Mouse (Mus musculus) embryonic facial prominence, embryonic 15.5 days (tissue): ENCODE data around the gene Olfr985. TPM values are rescaled to one million over a fixed set of nuclear protein-coding genes. Genes with fewer than 3 reads are reported as not detected.

Experiments used
- ATAC-seq: fragments of 200-750 bp; cut with Nextera tagmentation; 2 replicates; pipeline ENCODE4 v1.8.0; 2017; ENCODE audit warnings: low read depth, moderate TSS enrichment; ENCODE audit not compliant: insufficient number of reproducible peaks, low FRiP score, low TSS enrichment
- H3K27ac ChIP-seq: fragments of 300-500 bp; sonication (generic); replicated peaks from 2 replicates; pipeline ENCODE4 v1.5.1; 2015; ENCODE audit warnings: mild to moderate bottlenecking, inconsistent platforms
- H3K27me3 ChIP-seq: fragments of 300-500 bp; sonication (generic); 2 replicates; pipeline ENCODE4 v1.6.1; 2015; ENCODE audit warnings: inconsistent platforms
- H3K36me3 ChIP-seq: fragments of 300-500 bp; sonication (generic); 2 replicates; pipeline ENCODE4 v1.6.1; 2015; ENCODE audit warnings: mild to moderate bottlenecking, inconsistent platforms
- H3K4me1 ChIP-seq: fragments of 300-500 bp; sonication (generic); 2 replicates; pipeline ENCODE4 v1.6.1; 2015; ENCODE audit warnings: inconsistent platforms
- H3K4me2 ChIP-seq: fragments of 300-500 bp; sonication (generic); replicated peaks from 2 replicates; pipeline ENCODE4 v1.6.1; 2015; ENCODE audit warnings: mild to moderate bottlenecking, inconsistent platforms
- H3K4me3 ChIP-seq: fragments of 300-500 bp; sonication (generic); replicated peaks from 2 replicates; pipeline ENCODE4 v1.5.1; 2015; ENCODE audit warnings: mild to moderate bottlenecking, inconsistent platforms
- H3K9ac ChIP-seq: fragments of 300-500 bp; sonication (generic); 2 replicates; pipeline ENCODE4 v1.6.1; 2015; ENCODE audit warnings: inconsistent platforms
- H3K9me3 ChIP-seq: fragments of 300-500 bp; sonication (generic); replicated peaks from 2 replicates; pipeline ENCODE4 v1.6.1; 2016; ENCODE audit warnings: inconsistent platforms
- WGBS: fragments of 180-500 bp; shearing (Covaris S2); methylation state at CpG from one replicate; pipeline ENCODE4 v1.1.7; 2015; 5-methylcytosine and 5-hydroxymethylcytosine counted together
- polyA plus RNA-seq: library from polyadenylated mRNA; unstranded; fragments of >200 nt; fragmentation: Nextera tagmentation; extraction: Ambion mirVana; gene quantifications from 2 replicates; pipeline ENCODE4 v1.2.1, GENCODE M21; 2015

Gene Olfr985
- polyA plus RNA-seq: not detected in 2 replicates

DNA sequence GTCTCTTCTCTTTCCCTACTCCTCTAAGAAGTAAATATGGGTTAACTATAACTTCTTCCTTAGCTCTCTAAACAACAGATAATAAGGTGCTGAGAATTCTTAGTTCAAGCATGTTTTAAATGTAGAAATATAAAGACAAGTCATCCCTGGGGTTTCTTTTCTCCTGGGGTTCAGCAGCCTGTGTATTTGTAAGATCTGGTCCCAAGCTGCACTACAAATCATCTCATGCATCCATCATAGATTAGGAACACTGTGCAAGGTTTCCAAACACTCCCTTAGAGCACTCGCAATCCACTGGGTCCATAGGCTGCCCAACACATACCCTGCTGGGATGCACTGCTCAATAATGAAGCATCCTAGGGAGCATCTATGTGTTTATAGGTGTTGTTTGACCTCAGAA is at the start of gene Olfr985:
TSS of gene Olfr985 (minus strand) at position 101 of the 400 bp plus-strand sequence.
- Histone ChIP-seq H3K4me3 (no peak within 1 kb of the TSS), H3K9me3 (no peaks in the 10 kb centered on the region), H3K9ac (no peak within 1 kb of the TSS), H3K27ac (no peak within 1 kb of the TSS), H3K27me3 (no peaks in the 10 kb centered on the region), H3K4me1 (no peaks in the 10 kb centered on the region), H3K36me3 (no peaks in the 10 kb centered on the region), H3K4me2 (no peak within 1 kb of the TSS)
- 85% methylated on average over 1 of the region's 1 CpGs for WGBS
- no peak for ATAC-seq

DNA sequence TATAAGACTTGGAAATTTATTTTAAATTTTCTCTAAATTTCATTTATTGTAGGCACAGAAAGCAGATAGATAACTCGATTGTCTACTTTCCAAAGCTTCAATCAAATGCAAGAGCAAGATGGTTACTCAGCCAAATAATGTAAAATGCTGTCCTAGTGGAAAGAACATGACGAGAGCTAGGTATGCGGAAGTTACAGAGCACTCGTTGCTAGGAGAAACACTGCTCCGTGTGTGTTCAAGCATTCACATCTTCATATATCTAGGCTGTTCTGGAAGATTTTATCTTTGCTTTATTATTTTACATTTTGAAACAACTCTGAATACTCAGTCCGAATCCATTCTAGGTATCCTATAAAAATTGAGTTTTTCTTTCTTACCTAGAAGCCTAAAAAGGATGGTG is 47.0 kb upstream of the Olfr985 start:
- WGBS: 68% methylated on average over 6 of the region's 6 CpGs
- no peak overlapping the region for H3K4me2 ChIP-seq
- no peak overlapping the region for H3K9ac ChIP-seq
- no peak overlapping the region for H3K27ac ChIP-seq
- no peak for ATAC-seq
- H3K9me3 ChIP-seq: no peaks in the 10 kb centered on the region
- no peaks in the 10 kb centered on the region for H3K27me3 ChIP-seq
- no peaks in the 10 kb centered on the region for H3K36me3 ChIP-seq
- no peak overlapping the region for H3K4me3 ChIP-seq
- no peaks in the 10 kb centered on the region for H3K4me1 ChIP-seq

DNA sequence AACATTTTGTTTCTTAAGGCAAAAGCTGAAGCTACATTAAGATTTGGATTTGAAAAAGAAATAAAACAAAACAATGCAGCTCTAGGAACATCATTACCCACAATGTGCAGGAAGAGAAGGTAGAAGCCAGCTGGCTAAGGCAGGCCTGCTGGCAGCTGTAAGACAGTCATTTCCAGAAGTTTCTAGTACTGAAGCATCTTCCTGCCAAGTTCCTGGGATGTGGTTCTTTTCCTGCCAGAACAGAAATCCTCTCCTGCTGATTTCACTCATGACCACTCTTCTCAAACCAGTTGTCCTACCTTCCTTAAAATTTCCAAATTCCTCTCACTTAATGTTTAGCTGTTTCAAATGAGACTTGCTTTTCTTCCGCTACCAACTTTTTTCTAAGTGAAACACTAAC is 36.5 kb upstream of the Olfr985 start:
- Histone ChIP-seq H3K9ac (no peak overlapping the region), H3K27me3 (no peaks in the 10 kb centered on the region), H3K36me3 (no peaks in the 10 kb centered on the region), H3K27ac (no peak overlapping the region), H3K4me3 (no peak overlapping the region), H3K4me1 (no peaks in the 10 kb centered on the region), H3K9me3 (no peaks in the 10 kb centered on the region), H3K4me2 (no peak overlapping the region)
- ATAC-seq: no peak
- 77% methylated on average over 1 of the region's 1 CpGs for WGBS

DNA sequence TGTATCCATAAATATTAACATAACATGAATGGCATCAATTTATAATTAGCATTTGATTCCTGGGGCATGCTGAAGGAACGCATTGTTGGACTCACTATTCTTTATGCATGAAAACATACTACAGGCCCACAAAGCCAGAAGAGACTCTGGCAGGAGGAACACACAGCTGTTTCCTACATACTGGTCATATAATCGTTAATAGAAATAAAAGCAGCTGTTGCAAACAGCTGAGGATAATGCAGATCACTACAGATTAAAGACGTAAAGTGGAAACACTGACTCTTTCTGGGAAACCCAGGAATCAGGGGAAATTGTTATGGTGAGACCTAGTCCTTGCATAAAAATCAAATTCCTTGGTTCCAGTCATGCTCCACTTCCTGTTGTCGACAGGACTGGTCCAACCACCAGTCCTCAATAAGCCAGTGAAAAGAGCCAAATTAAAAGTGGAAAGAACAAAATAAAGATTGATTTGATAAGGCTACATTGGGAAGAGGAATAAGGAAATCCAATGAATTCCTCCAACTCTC is 25.2 kb upstream of the Olfr985 start:
- peak; percentile 79 for ATAC-seq
- WGBS: 45% methylated on average over 4 of the region's 4 CpGs

DNA sequence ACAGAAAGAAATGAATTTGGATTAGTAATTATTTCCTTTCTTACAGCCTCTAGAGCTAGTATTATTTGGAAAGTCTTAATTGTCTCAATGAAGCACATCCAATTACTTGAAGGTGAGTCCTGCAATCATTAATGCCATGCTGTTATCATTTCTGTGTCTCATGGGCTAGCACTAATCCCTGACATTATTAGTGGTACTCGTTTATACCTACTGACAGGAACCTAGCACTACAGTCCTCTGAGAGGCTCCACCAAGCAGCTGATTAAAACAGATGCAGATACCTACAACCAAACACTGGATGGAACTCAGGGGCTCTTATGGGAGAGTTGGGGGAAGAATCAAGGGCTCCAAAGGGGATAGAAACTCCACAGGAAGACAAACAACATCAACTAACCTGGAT is 11.6 kb upstream of the Olfr985 start:
- Histone ChIP-seq H3K4me3 (no peak overlapping the region), H3K9me3 (no peaks in the 10 kb centered on the region), H3K27me3 (no peaks in the 10 kb centered on the region), H3K4me2 (no peak overlapping the region), H3K36me3 (no peaks in the 10 kb centered on the region), H3K4me1 (no peaks in the 10 kb centered on the region), H3K27ac (no peak overlapping the region), H3K9ac (no peak overlapping the region)
- ATAC-seq: no peak
- WGBS: 49% methylated on average over 1 of the region's 1 CpGs

More for the DNA sequence above, 25.2 kb upstream of the Olfr985 start:
- Histone ChIP-seq H3K9me3 (no peaks in the 10 kb centered on the region), H3K36me3 (no peaks in the 10 kb centered on the region), H3K27me3 (no peaks in the 10 kb centered on the region), H3K4me1 (no peaks in the 10 kb centered on the region), H3K27ac (no peak overlapping the region), H3K9ac (no peak overlapping the region), H3K4me3 (no peak overlapping the region), H3K4me2 (no peak overlapping the region)

DNA sequence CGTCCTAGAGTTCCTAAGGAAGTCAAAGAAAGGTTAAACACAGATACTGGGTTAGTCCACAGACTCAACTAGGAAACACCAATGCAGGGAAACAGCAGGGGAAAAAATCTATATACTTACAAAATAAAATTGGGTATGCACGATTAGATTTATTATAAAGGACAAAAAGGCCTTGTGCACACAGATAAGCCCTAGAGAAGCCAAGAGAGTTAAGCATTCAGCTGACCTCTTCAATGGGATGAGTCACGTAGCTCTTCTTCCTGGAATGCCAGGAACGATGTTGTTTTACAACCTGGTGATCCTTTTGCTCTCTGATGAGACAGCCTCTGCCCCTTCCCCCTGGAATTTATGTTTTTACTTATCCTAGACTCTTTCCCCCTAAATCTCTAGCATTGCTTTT is 9.5 kb upstream of the Olfr985 start:
- no peak for ATAC-seq
- H3K4me1 ChIP-seq: no peaks in the 10 kb centered on the region
- H3K36me3 ChIP-seq: no peaks in the 10 kb centered on the region
- H3K4me3 ChIP-seq: no peak overlapping the region
- H3K4me2 ChIP-seq: no peak overlapping the region
- H3K9me3 ChIP-seq: no peaks in the 10 kb centered on the region
- 62% methylated on average over 4 of the region's 4 CpGs for WGBS
- H3K9ac ChIP-seq: no peak overlapping the region
- H3K27ac ChIP-seq: no peak overlapping the region
- no peaks in the 10 kb centered on the region for H3K27me3 ChIP-seq

DNA sequence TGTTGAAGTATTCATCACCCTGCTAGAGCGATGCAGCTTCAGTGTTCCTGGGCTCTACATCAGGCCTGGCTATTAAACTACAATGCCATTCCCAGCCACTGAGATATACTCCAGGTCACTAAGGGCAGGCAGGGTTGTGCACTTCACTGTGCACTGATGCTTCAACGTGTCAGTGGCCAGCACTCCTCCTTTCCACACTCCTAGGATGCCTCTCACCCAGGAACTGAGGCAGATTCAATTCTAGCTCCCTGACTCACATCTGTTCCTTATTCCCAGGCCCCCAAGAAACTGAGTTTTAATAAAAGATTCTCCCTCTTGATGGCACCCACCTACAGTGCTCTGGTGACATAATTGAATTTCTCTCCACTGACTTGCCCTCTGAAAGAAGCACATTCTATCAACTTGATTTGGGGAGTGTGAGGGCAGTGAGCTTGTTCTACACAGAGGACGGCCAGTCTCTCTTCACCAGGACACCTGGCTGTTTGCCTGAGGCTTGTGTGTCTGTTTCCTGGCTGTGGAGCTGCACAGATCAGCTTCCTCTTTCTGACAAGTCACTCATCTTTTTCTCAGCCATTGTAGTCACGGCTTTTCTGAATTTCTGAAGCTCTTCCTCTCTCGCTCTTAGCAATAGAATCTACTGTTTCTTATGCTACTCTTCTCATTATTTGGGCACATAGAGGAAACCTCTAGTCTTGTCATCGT is 7.2 kb upstream of the Olfr985 start:
- H3K27ac ChIP-seq: no peak overlapping the region
- H3K4me1 ChIP-seq: no peaks in the 10 kb centered on the region
- H3K9ac ChIP-seq: no peak overlapping the region
- no peak for ATAC-seq
- H3K27me3 ChIP-seq: no peaks in the 10 kb centered on the region
- H3K4me2 ChIP-seq: no peak overlapping the region
- WGBS: 67% methylated on average over 6 of the region's 6 CpGs
- no peaks in the 10 kb centered on the region for H3K9me3 ChIP-seq
- H3K4me3 ChIP-seq: no peak overlapping the region
- no peaks in the 10 kb centered on the region for H3K36me3 ChIP-seq

DNA sequence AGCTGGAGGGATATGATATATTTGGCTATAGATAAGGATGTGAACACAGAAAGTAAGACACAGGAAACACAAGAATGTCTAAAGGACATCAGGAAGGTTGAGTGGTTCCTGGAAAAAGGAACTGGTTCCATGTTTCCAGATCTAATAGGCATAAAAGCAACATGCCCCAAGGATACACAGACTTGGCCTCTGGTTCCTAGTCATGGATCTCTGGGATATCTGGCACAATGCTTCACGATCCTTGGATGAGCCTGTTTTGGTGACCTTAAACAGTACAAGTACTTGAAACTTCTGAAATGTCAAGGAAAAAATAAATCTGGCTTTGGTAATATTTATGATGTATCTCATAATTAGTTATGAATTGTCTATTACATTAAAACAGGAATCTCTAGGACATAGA is 572 bp upstream of the Olfr985 start:
- no peak overlapping the region for H3K27ac ChIP-seq
- H3K4me2 ChIP-seq: no peak overlapping the region
- H3K27me3 ChIP-seq: no peaks in the 10 kb centered on the region
- WGBS: 87% methylated on average over 1 of the region's 1 CpGs
- no peak for ATAC-seq
- H3K9ac ChIP-seq: no peak overlapping the region
- no peaks in the 10 kb centered on the region for H3K9me3 ChIP-seq
- H3K4me1 ChIP-seq: no peaks in the 10 kb centered on the region
- H3K36me3 ChIP-seq: no peaks in the 10 kb centered on the region
- H3K4me3 ChIP-seq: no peak overlapping the region

DNA sequence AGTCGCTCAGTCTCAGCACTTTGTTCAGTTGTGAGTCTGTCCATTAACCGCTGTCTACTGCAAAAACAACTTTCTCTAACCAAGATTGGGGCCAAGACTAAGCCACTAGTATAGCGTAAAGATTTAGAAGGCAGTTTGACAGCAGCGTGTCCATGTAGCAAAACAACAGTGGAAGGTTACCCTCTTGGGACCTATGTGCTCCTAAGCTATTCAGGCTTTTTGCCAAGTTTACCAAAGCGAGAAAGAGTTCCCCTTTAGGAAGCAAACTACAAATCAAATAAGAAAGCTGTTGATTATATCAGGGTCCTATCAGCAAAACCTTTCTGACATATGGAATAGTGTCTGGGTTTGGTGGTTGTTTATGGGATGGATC is 12.7 kb downstream of the Olfr985 start:
- Histone ChIP-seq H3K4me1 (peaks cover 9% of the 10 kb centered on the region), H3K9ac (no peak overlapping the region), H3K27me3 (no peaks in the 10 kb centered on the region), H3K4me3 (no peak overlapping the region), H3K9me3 (no peaks in the 10 kb centered on the region), H3K36me3 (no peaks in the 10 kb centered on the region), H3K4me2 (peak overlapping the region; percentile 29), H3K27ac (peak overlapping the region; percentile 19)
- no peak; the same call in 1 of the 2 replicates for ATAC-seq
- 38% methylated on average over 5 of the region's 5 CpGs for WGBS

DNA sequence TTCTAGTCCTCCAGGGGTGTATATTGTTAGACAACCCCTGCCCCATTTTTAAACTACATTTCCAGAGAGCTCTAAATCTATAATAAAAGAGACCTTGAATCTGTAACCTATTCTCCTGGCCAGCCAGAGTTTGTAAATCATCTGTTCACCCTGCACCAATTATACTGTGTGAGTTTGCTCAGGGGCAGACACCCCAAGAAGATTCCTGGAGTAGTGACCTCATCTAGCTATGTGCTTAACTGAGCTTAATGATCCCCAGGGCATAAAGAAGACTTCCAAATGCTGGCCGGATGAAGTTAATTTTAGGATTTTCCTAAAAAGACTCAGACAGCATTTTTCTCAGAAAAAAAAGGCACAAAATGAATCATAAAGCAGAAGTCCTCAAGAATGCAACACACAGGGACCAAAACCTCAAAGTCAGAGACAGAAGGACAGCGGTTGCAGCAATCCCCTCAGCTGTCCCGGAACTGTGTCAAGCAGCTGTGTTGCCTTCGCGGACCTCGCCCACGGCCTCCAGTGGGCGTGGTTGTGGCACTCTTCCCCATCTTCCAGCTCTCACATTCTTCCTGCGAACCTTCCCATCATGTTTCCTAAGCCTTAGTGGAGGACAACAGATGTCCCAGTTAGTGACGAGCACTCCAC is 13.2 kb downstream of the Olfr985 start:
- Histone ChIP-seq H3K27ac (peak overlapping the region; percentile 19), H3K4me1 (peaks cover 9% of the 10 kb centered on the region)
- ATAC-seq: peak; percentile 69; the same call in 1 of the 2 replicates

DNA sequence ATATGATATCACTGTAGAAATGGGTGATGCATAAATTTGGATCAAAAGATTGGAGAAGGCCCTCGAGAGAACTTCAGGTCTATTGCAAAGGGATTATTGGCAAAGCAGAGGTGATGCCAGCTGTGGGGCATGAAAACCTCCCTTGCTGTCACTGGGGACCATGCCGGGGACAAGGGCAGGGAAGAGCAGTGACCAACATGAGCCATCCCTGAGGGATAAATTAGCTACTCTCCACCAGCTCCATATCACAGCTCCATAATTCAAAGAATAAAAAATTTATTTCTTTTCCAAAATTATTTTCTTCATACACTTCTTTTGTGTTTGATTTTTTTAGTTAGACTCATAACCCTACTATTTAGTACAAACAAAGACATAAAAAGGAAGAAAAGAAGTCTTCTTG is 15.9 kb downstream of the Olfr985 start, which contains the start of gene Olfr984:
TSS of gene Olfr984 (minus strand) at position 101 of the 400 bp plus-strand sequence.
- H3K36me3 ChIP-seq: no peaks in the 10 kb centered on the region
- H3K4me2 ChIP-seq: no peak within 1 kb of the TSS
- no peaks in the 10 kb centered on the region for H3K9me3 ChIP-seq
- no peak within 1 kb of the TSS for H3K27ac ChIP-seq
- ATAC-seq: no peak
- no peak within 1 kb of the TSS for H3K4me3 ChIP-seq
- H3K4me1 ChIP-seq: peaks cover 9% of the 10 kb centered on the region
- 82% methylated on average over 2 of the region's 2 CpGs for WGBS
- H3K9ac ChIP-seq: no peak within 1 kb of the TSS
- no peaks in the 10 kb centered on the region for H3K27me3 ChIP-seq

More for the DNA sequence above, 13.2 kb downstream of the Olfr985 start:
- Histone ChIP-seq H3K4me3 (no peak overlapping the region), H3K27me3 (no peaks in the 10 kb centered on the region), H3K36me3 (no peaks in the 10 kb centered on the region), H3K4me2 (peak overlapping the region; percentile 29), H3K9ac (no peak overlapping the region), H3K9me3 (no peaks in the 10 kb centered on the region)
- WGBS: 32% methylated on average over 10 of the region's 10 CpGs
